In the genomic region with DNA sequence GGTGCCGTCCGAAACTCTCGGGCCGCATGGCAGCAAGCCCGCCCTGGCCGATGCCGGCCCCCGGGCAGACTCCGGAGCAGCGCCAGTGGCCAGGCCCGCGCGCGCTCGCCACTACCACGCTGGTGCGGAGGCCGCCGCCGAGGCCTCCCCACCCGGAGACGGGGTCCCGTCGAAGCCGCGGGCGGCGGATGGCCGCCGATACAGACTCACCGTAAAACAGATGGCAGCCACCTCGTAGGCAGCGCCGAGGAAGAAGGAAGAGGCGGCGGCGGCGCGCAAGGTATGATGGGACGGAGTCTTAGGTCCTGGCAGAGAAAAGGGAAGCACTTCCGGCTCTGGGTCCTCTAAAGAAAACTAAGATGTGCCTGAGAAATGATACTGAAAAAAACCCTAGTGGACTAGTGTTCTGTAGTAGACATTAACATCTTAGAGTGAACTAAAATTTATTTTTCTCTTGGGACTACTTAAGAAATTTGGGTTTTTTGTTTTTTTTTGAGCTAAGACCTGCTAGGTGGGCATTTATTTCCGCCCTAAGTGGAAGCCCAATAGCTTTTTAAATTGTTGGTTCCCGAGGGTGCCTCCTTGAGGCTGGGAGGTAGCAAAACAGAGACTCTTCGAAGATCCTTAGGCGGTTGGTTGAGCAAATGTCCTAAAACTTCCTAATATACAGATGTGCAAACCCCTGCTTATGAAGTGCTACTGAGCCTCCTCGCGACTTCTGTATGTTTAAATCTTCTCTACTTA, we compare ENCODE assay signal across 8 mouse cellular contexts. TPM values are rescaled to one million over a fixed set of nuclear protein-coding genes. Genes with fewer than 3 reads are reported as not detected.
A peak's percentile ranks its signal among the peaks of the same experiment; 100 is the strongest.
DNase-seq lines count a peak whose midpoint lies in the region; ATAC-seq lines count a peak whose summit lies in the region.

Gene Rpl32 (minus strand): TSS at position 260 of the 744 bp plus-strand sequence.

- peaks cover 30% of the 10 kb centered on the region for H3K36me3 ChIP-seq in lung, embryonic 16.5 days (ENCODE audit: control insufficient read depth, insufficient read depth, low read length)

- peak within 1 kb of the TSS; percentile 100 for H3K4me3 ChIP-seq in lung, embryonic 16.5 days (ENCODE audit: low read length)

- peak within 1 kb of the TSS; percentile 90 for H3K27ac ChIP-seq in lung, embryonic 16.5 days (ENCODE audit: low read length)

- ATAC-seq in hematopoietic stem cell, adult 5-6 weeks (replicated peaks in 1 of 2; ENCODE audit: insufficient read depth in 1 of 2, low FRiP score in 2 of 2, low TSS enrichment in 1 of 2, low read depth in 1 of 2, poor library complexity in 2 of 2, severe bottlenecking in 2 of 2): peak; percentile 90 to 91
- peak; percentile 89 for ATAC-seq in lung, embryonic 16.5 days (ENCODE audit: low read depth)

- peak within 1 kb of the TSS; percentile 93 for H3K4me2 ChIP-seq in lung, embryonic 16.5 days (ENCODE audit: low read depth, low read length)

- H3K4me1 ChIP-seq in lung, embryonic 16.5 days (replicated peaks; ENCODE audit: control insufficient read depth, insufficient read depth, low read length): peaks cover 17% of the 10 kb centered on the region

- under 1% methylated on average over 47 of the region's 47 CpGs for WGBS in lung, embryonic 16.5 days

- H3K9ac ChIP-seq in lung, embryonic 16.5 days (ENCODE audit: low read length): peak within 1 kb of the TSS; percentile 100

- no peaks in the 10 kb centered on the region for H3K9me3 ChIP-seq in lung, embryonic 16.5 days (ENCODE audit: control insufficient read depth, low read length)

- no peaks in the 10 kb centered on the region for H3K27me3 ChIP-seq in lung, embryonic 16.5 days (ENCODE audit: control insufficient read depth, insufficient read depth, low read depth, low read length)

- peak; percentile 94 for DNase-seq in MEL-GATA-1-ER (ENCODE audit: extremely low read depth, low read depth)
- peak; percentile 85 for DNase-seq in cerebellum, adult 8-10 months
- peak; percentile 89 for DNase-seq in forelimb bud, embryonic 11.5 days (ENCODE audit: low read depth, low spot score)
- DNase-seq in layer of hippocampus, adult 9-10 months (ENCODE audit: low spot score): peak; percentile 84
- DNase-seq in ovary, postnatal 10 days (ENCODE audit: low spot score): peak; percentile 70
- DNase-seq in thymus, postnatal 10 days (ENCODE audit: low spot score in 2 of 2): peak; percentile 69 to 82

RNA-seq across cellular contexts. Expression of gene Rpl32, which starts in this region (rescaled TPM):
- total RNA-seq in hematopoietic stem cell, adult 5-6 weeks (2017): 6,333 and 6,615 TPM in 2 replicates
- 2,193 and 2,268 TPM in 2 replicates for polyA plus RNA-seq in lung, embryonic 16.5 days (2015; fragmentation: Nextera tagmentation; extraction: Ambion mirVana)

Comparison
In these comparisons a context has a peak if more than half of its experiments do, and no peak if none do; other contexts are left out.
1. Peak in every context shown above with its lines: DNase-seq, ATAC-seq, H3K4me3 ChIP-seq and H3K27ac ChIP-seq.